Mouse (Mus musculus) lung, embryonic 14.5 days (tissue): ENCODE measurements around the gene Tnik. TPM values are rescaled to one million over a fixed set of nuclear protein-coding genes. Genes with fewer than 3 reads are reported as not detected.

ENCODE experiments used
- ATAC-seq: fragments of 200-750 bp; cut with Nextera tagmentation; 2 replicates; pipeline ENCODE4 v1.8.0; 2017; ENCODE audit warnings: mild to moderate bottlenecking, moderate TSS enrichment, moderate library complexity; ENCODE audit not compliant: insufficient read depth
- DNase-seq: peaks from one replicate; pipeline ENCODE4 v3.0.0-alpha.2; 2015
- H3K27ac ChIP-seq: fragments of 300-500 bp; sonication (generic); 2 replicates; pipeline ENCODE4 v1.5.1; 2014; ENCODE audit warnings: low read depth, mild to moderate bottlenecking, moderate library complexity
- H3K27me3 ChIP-seq: fragments of 300-500 bp; sonication (generic); 2 replicates; pipeline ENCODE4 v1.6.1; 2014; ENCODE audit warnings: low read length, control low read depth; ENCODE audit not compliant: insufficient read depth
- H3K36me3 ChIP-seq: fragments of 300-500 bp; sonication (generic); 2 replicates; pipeline ENCODE4 v1.6.1; 2014; ENCODE audit warnings: control low read depth; ENCODE audit not compliant: insufficient read depth
- H3K4me1 ChIP-seq: fragments of 300-500 bp; sonication (generic); 2 replicates; pipeline ENCODE4 v1.6.1; 2014; ENCODE audit warnings: antibody characterized with exemption, control low read depth; ENCODE audit not compliant: insufficient read depth
- H3K4me2 ChIP-seq: fragments of 300-500 bp; sonication (generic); 2 replicates; pipeline ENCODE4 v1.6.1; 2014; ENCODE audit warnings: mild to moderate bottlenecking
- H3K4me3 ChIP-seq: fragments of 300-500 bp; sonication (generic); 2 replicates; pipeline ENCODE4 v1.5.1; 2014; ENCODE audit warnings: low read depth, low read length
- H3K9ac ChIP-seq: fragments of 300-500 bp; sonication (generic); 2 replicates; pipeline ENCODE4 v1.6.1; 2014
- H3K9me3 ChIP-seq: fragments of 300-500 bp; sonication (generic); 2 replicates; pipeline ENCODE4 v1.6.1; 2016; ENCODE audit warnings: low read depth, low read length, control low read depth
- CTCF ChIP-seq: IDR thresholded peaks from 2 replicates; pipeline ENCODE4 v1.5.1; 2016; ENCODE audit warnings: antibody characterized with exemption, low read depth
- WGBS: fragments of 180-500 bp; shearing (Covaris S2); extraction: QIAGEN DNeasy Blood & Tissue Kit; methylation state at CpG from one replicate; pipeline ENCODE4 v1.1.7; 2014; 5-methylcytosine and 5-hydroxymethylcytosine counted together
- polyA plus RNA-seq: library from polyadenylated mRNA; unstranded; fragments of >200 nt; fragmentation: Nextera tagmentation; extraction: Ambion mirVana; gene quantifications from 2 replicates; pipeline ENCODE4 v1.2.1, GENCODE M21; 2014

Gene Tnik
- polyA plus RNA-seq, 1 experiment from 2014 or later, result 13.6 TPM

DNA sequence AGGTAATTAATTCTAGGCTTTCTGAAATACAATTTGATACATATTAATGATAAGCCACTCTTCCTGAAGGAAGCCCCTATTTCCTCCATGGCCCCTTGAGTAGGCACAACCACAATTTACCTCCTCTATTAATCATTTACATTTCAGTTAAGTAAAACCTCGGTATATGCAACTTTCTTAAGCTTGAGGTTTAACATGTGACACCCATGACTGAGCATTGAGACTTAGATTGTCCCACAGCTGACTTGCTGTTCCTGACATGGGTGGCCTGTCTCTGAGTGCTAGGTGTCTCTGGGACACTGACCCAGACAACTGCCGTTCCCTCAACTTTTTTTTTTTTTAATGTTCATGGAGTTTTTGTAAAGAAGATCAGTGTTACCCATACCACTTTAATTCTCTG, 358.8 kb downstream of the Tnik start:
- WGBS, result 62% methylated on average over 2 of the region's 2 CpGs
- Histone ChIP-seq H3K4me2 (no peak overlapping the region), H3K4me1 (no peaks in the 10 kb centered on the region), H3K36me3 (no peaks in the 10 kb centered on the region), H3K9me3 (no peaks in the 10 kb centered on the region), H3K27ac (no peak overlapping the region), H3K27me3 (no peaks in the 10 kb centered on the region), H3K9ac (no peak overlapping the region), H3K4me3 (no peak overlapping the region)
- DNase-seq, result no peak
- TF ChIP-seq CTCF, result no peak
- no peak for ATAC-seq

DNA sequence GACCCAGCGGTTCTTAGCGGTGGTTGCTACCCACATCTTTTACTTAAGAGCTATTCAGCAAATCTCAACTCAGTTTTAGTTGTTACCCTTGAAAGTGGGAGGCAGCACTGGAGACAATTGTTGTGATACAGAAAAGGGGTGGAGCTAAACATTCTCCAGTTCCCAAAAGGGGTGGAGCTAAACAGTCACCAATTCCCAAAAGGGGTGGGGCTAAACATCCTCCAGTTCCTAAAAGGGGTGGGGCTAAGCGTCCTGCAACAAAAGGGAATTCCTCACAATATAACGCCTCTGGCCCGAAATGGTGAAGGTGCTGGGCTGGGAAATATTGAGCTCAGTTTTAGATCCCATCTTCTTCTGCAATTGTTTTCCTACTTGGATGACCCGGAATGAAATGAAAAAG, 363.8 kb downstream of the Tnik start:
- H3K9me3 ChIP-seq, result no peaks in the 10 kb centered on the region
- no peaks in the 10 kb centered on the region for H3K27me3 ChIP-seq
- no peaks in the 10 kb centered on the region for H3K36me3 ChIP-seq
- TF ChIP-seq CTCF, result no peak
- ATAC-seq (no peak), DNase-seq (no peak)
- no peak overlapping the region for H3K4me3 ChIP-seq
- H3K27ac ChIP-seq, result no peak overlapping the region
- no peak overlapping the region for H3K4me2 ChIP-seq
- H3K4me1 ChIP-seq, result no peaks in the 10 kb centered on the region
- WGBS, result 89% methylated on average over 6 of the region's 6 CpGs
- H3K9ac ChIP-seq, result no peak overlapping the region

DNA sequence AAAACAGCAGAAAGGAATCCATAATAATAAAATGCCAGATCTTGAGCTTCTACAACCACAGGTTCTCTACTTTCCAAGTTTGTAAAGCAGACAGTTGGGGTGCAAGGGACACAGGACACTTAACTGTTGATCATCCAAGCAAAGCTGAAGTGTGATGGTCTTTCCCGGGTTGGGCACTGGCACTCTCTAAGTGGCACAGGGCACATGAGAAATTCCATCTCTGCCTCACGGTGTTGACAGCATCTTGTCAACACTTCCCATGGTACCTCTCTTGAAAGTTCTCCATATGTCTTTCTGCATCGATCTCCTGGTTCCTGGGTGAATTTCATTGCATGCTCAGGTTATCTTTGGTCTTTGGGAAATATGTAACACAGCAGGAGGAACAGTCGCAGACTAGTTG, 373.8 kb downstream of the Tnik start:
- WGBS, result 65% methylated on average over 4 of the region's 4 CpGs
- no peaks in the 10 kb centered on the region for H3K27me3 ChIP-seq
- H3K27ac ChIP-seq, result no peak overlapping the region
- H3K9ac ChIP-seq, result no peak overlapping the region
- H3K36me3 ChIP-seq, result no peaks in the 10 kb centered on the region
- TF ChIP-seq CTCF, result no peak
- ATAC-seq (no peak), DNase-seq (no peak)
- H3K9me3 ChIP-seq, result no peaks in the 10 kb centered on the region
- H3K4me2 ChIP-seq, result no peak overlapping the region
- H3K4me3 ChIP-seq, result no peak overlapping the region
- no peaks in the 10 kb centered on the region for H3K4me1 ChIP-seq

DNA sequence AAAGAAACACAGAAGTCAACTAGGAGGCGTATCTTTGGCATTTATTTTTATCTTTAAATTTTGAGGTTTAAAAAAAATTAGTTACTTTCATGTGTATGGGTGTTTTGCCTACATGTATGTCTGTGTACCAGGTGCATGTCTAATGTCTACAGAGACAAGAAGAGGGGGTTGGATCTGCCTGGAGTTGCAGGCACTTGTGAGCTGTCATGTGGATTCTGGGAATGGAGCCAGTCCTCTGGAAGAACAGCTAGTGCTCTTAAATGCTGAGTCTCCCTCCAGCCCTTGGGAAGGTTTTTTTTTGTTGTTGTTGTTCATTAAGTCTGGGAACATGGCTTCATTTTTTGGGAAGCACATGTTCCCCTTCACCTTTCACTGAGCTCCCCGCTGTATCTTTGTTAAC, 375.9 kb downstream of the Tnik start:
- Histone ChIP-seq H3K36me3 (no peaks in the 10 kb centered on the region), H3K9ac (no peak overlapping the region), H3K9me3 (no peaks in the 10 kb centered on the region), H3K27ac (no peak overlapping the region), H3K4me3 (no peak overlapping the region), H3K27me3 (no peaks in the 10 kb centered on the region), H3K4me2 (no peak overlapping the region), H3K4me1 (no peaks in the 10 kb centered on the region)
- DNase-seq, result peak; percentile 63
- ATAC-seq, result no peak
- TF ChIP-seq CTCF, result no peak
- WGBS, result 74% methylated on average over 2 of the region's 2 CpGs

DNA sequence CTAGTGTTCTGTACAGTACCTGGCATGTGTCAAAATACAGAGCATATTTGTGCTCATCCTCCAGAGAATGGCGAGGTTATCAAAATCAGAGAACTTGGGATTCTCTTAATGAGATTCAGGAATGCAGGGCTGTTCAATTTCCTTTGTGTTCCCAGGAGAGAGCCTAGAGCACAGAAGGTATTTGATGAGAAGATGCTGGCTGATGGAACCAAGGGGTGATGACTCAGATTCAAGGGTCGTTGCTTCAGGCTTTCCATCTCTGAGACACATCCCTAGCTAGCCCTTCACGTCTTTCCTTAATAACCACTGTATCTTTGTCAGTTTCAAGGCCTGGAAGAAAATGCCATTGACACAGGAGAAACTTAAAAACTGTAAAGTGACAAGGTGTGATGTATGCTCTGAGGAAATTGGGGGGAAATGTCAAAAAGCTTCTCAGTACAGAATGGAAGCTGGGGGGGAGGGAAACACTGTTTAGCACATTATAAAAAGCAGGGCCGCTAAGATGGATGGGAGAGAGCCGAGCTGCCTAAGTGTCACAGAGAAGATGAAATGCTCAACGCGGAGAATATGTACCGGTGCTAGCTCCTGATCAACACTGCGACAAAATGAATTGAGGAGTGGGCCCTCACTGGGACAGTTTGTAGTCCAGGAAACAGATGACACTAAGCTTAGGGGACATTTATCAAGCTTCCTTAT, 380.4 kb downstream of the Tnik start:
- WGBS, result 54% methylated on average over 9 of the region's 9 CpGs
- no peak for DNase-seq
- H3K27me3 ChIP-seq, result no peaks in the 10 kb centered on the region
- no peak overlapping the region for H3K4me2 ChIP-seq
- no peak for ATAC-seq
- H3K27ac ChIP-seq, result no peak overlapping the region
- TF ChIP-seq CTCF, result no peak
- no peaks in the 10 kb centered on the region for H3K9me3 ChIP-seq
- no peak overlapping the region for H3K4me3 ChIP-seq
- no peaks in the 10 kb centered on the region for H3K4me1 ChIP-seq
- H3K36me3 ChIP-seq, result no peaks in the 10 kb centered on the region
- H3K9ac ChIP-seq, result no peak overlapping the region

DNA sequence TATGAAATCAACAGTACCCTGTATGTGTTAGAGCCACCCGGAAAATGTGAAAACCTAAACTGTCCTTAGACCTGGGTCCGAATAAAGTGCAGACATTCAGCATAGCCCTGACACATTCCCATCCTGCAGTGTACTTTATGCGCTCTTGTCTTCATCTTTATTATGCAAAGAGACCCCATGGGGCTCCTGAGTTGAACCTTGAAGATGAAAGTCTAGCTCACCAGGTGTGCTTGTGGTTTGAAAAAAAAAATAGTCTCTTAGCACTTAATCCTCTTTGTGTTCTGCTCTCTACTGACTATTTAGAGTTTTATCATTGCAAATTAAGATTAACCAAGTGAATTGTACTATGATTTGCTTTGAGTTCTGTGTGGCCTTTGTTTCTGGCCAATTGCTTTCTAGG, 389.6 kb downstream of the Tnik start:
- no peaks in the 10 kb centered on the region for H3K9me3 ChIP-seq
- 70% methylated on average over 3 of the region's 3 CpGs for WGBS
- H3K27ac ChIP-seq, result no peak overlapping the region
- no peak for DNase-seq
- TF ChIP-seq CTCF, result no peak
- no peaks in the 10 kb centered on the region for H3K27me3 ChIP-seq
- no peak overlapping the region for H3K4me2 ChIP-seq
- no peak overlapping the region for H3K9ac ChIP-seq
- no peak overlapping the region for H3K4me3 ChIP-seq
- no peaks in the 10 kb centered on the region for H3K4me1 ChIP-seq
- H3K36me3 ChIP-seq, result no peaks in the 10 kb centered on the region
- ATAC-seq, result no peak

DNA sequence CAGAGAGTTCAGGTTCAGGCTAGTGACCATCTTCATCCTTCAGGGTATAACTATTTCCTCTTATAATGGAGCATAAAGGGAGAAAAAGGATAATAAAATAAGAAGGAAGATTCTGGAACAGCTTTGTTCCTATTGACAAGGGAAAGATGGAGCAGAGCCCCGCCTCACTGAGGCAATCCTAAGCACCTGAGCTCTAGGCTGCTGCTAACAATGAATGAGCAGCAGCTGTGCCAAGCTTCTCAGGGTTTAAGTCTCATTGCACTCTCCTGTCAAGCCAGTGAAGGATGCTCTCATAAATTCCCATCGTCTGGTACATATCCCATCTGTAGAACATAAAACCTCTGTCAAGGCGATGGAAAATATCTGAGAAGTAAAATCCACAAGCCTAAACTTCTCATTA, 390.0 kb downstream of the Tnik start:
- WGBS, result 82% methylated on average over 3 of the region's 3 CpGs
- Histone ChIP-seq H3K9ac (no peak overlapping the region), H3K27ac (no peak overlapping the region), H3K4me3 (no peak overlapping the region), H3K4me2 (no peak overlapping the region), H3K4me1 (no peaks in the 10 kb centered on the region), H3K27me3 (no peaks in the 10 kb centered on the region), H3K9me3 (no peaks in the 10 kb centered on the region), H3K36me3 (no peaks in the 10 kb centered on the region)
- TF ChIP-seq CTCF, result no peak
- DNase-seq (no peak), ATAC-seq (no peak)

DNA sequence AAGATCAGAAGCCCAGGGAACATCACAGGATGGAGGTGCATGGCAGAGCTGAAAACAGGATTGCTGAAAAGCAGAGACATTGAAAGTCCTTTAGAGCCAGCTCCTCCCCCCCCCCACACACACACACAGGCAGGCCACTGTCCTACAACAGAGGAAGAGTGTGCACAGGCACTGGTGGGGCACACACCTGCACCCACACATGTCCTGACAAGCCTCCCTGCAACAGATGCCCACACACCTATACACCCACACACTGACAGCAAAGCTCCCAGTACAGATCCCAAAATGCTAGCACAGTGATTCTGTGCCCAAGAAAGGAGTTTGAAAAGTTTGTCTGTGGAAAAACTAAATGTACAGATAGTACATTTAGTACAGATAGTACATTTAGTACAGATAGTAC, 391.7 kb downstream of the Tnik start:
- no peak for ATAC-seq
- H3K9me3 ChIP-seq, result no peaks in the 10 kb centered on the region
- H3K4me2 ChIP-seq, result no peak overlapping the region
- no peaks in the 10 kb centered on the region for H3K36me3 ChIP-seq
- TF ChIP-seq CTCF, result no peak
- no peak overlapping the region for H3K4me3 ChIP-seq
- H3K27ac ChIP-seq, result no peak overlapping the region
- no peaks in the 10 kb centered on the region for H3K27me3 ChIP-seq
- no peak overlapping the region for H3K9ac ChIP-seq
- no peak for DNase-seq
- H3K4me1 ChIP-seq, result no peaks in the 10 kb centered on the region
